Mouse (Mus musculus) hindbrain, embryonic 13.5 days (tissue): Measurements from ENCODE around the gene Lmbrd2. TPM values are rescaled to one million over a fixed set of nuclear protein-coding genes. Genes with fewer than 3 reads are reported as not detected.

Experiments used
- ATAC-seq: fragments of 200-750 bp; cut with Nextera tagmentation; 2 replicates; pipeline ENCODE4 v1.8.0; 2017; ENCODE audit warnings: moderate TSS enrichment; ENCODE audit not compliant: low FRiP score
- H3K27ac ChIP-seq: fragments of 300-500 bp; sonication (generic); 2 replicates; pipeline ENCODE4 v1.5.1; 2015; ENCODE audit warnings: inconsistent platforms, mild to moderate bottlenecking, moderate library complexity
- H3K27me3 ChIP-seq: fragments of 300-500 bp; sonication (generic); 2 replicates; pipeline ENCODE4 v1.6.1; 2015; ENCODE audit warnings: mild to moderate bottlenecking, inconsistent platforms
- H3K36me3 ChIP-seq: fragments of 300-500 bp; sonication (generic); 2 replicates; pipeline ENCODE4 v1.6.1; 2015; ENCODE audit warnings: mild to moderate bottlenecking, inconsistent platforms
- H3K4me1 ChIP-seq: fragments of 300-500 bp; sonication (generic); replicated peaks from 2 replicates; pipeline ENCODE4 v1.6.1; 2015; ENCODE audit warnings: inconsistent platforms
- H3K4me2 ChIP-seq: fragments of 300-500 bp; sonication (generic); 2 replicates; pipeline ENCODE4 v1.6.1; 2015; ENCODE audit warnings: inconsistent platforms, mild to moderate bottlenecking, moderate library complexity
- H3K4me3 ChIP-seq: fragments of 300-500 bp; sonication (generic); 2 replicates; pipeline ENCODE4 v1.5.1; 2015; ENCODE audit warnings: mild to moderate bottlenecking, inconsistent platforms
- H3K9ac ChIP-seq: fragments of 300-500 bp; sonication (generic); 2 replicates; pipeline ENCODE4 v1.6.1; 2015; ENCODE audit warnings: mild to moderate bottlenecking, inconsistent platforms
- H3K9me3 ChIP-seq: fragments of 300-500 bp; sonication (generic); 2 replicates; pipeline ENCODE4 v1.6.1; 2016; ENCODE audit warnings: inconsistent platforms
- WGBS: fragments of 180-500 bp; shearing (Covaris S2); methylation state at CpG from one replicate; pipeline ENCODE4 v1.1.7; 2015; 5-methylcytosine and 5-hydroxymethylcytosine counted together
- polyA plus RNA-seq: library from polyadenylated mRNA; unstranded; fragments of >200 nt; fragmentation: Nextera tagmentation; extraction: Ambion mirVana; gene quantifications from 2 replicates; pipeline ENCODE4 v1.2.1, GENCODE M21; 2015

The Lmbrd2 gene
- polyA plus RNA-seq, 1 experiment from 2014 or later, result 3.8 TPM

DNA sequence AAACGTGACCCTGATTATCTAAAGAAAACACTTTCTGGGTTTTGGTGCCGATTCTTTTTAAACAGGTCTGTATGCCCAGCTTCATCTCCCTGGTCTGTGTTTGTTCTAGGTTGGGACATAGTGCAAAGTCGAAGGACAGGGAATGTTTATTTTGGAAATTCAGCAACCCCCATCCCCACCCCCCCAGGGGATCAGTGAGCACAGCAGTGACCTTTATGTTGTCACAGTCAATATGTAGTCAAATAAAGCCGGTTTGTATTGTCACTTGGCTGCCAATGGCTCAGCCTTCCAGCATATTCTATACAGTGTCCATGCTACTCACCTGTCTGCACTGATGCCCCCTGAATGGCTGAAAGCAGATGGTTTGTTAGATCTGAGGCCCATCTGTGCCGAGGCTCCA lies 25.8 kb upstream of the Lmbrd2 start:
- ATAC-seq, result no peak
- no peak overlapping the region for H3K4me3 ChIP-seq
- no peak overlapping the region for H3K4me2 ChIP-seq
- no peaks in the 10 kb centered on the region for H3K27me3 ChIP-seq
- 80% methylated on average over 5 of the region's 5 CpGs for WGBS
- H3K36me3 ChIP-seq, result peaks cover 70% of the 10 kb centered on the region
- no peaks in the 10 kb centered on the region for H3K9me3 ChIP-seq
- H3K27ac ChIP-seq, result no peak overlapping the region
- no peaks in the 10 kb centered on the region for H3K4me1 ChIP-seq
- H3K9ac ChIP-seq, result no peak overlapping the region

DNA sequence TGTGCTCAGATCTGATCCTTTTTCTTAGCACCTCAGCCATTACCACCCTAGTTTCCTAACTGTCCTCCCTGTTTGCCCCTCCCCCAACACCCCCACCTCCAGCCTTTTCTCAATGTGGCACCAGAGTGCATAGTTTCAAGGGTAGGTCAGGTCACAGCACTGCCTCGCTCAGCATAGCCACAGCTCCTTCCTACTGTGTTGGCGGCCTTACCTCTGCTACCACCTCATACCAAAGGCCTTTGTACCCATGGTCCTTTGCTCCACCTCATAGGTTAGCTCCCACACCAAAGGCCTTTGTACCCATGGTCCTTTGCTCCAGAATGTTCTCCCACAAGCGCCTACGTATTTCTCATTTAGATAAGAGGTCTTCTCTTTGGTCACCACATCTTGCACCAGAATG lies 21.5 kb upstream of the Lmbrd2 start:
- Histone ChIP-seq H3K9ac (no peak overlapping the region), H3K4me2 (no peak overlapping the region), H3K9me3 (no peaks in the 10 kb centered on the region), H3K27me3 (no peaks in the 10 kb centered on the region), H3K4me3 (no peak overlapping the region), H3K27ac (no peak overlapping the region), H3K36me3 (peaks cover 80% of the 10 kb centered on the region), H3K4me1 (no peaks in the 10 kb centered on the region)
- ATAC-seq, result no peak
- 95% methylated on average over 4 of the region's 4 CpGs for WGBS

DNA sequence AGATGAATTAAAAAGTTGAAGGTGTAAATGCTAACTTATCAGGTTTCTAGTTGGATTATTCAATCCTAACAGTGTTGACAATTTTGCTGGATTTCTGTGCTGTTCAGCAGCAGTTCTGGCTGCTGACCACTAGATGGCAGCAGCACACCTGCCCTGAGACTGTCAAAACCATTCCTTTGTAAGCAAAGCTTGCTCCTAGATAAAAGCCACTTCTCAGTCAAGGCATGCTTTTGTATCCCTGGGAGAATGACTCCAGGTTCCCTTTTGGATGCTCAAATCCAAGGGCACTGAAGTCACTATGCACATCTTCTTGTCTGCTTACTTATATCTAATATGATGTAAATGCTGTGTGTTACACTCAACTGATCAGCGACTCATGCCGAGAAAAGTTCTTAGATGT lies 20.3 kb upstream of the Lmbrd2 start:
- H3K36me3 ChIP-seq, result peaks cover 81% of the 10 kb centered on the region
- 0 out of 2 replicates have a peak overlapping the region, but pooled peaks have one; percentile 23 for H3K27ac ChIP-seq
- no peak overlapping the region for H3K4me3 ChIP-seq
- peak; percentile 53; the same call in 1 of the 2 replicates for ATAC-seq
- WGBS, result 94% methylated on average over 2 of the region's 2 CpGs
- no peak overlapping the region for H3K9ac ChIP-seq
- H3K4me1 ChIP-seq, result no peaks in the 10 kb centered on the region
- no peaks in the 10 kb centered on the region for H3K9me3 ChIP-seq
- no peaks in the 10 kb centered on the region for H3K27me3 ChIP-seq
- no peak overlapping the region for H3K4me2 ChIP-seq

DNA sequence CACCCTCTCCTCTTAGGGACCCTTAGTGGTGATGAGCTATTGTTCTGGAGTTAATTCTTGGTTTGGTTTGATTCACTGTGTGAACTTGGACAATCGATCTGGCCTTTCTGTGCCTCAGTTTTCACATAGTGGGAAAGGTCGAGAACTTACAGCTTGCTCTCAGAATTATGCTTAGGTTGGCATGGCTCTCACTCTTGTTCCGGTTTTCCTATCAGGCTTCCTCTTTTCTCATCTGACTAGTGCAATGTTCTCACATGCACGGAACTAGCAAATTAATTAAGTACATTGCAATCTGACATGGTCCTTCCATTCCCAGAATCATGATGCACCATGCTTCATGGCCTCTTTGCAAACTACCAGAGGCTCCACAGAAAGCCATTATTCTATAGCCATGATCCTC lies 17.4 kb upstream of the Lmbrd2 start:
- Histone ChIP-seq H3K36me3 (peaks cover 64% of the 10 kb centered on the region), H3K27me3 (no peaks in the 10 kb centered on the region), H3K4me2 (no peak overlapping the region), H3K27ac (no peak overlapping the region), H3K9me3 (no peaks in the 10 kb centered on the region), H3K9ac (no peak overlapping the region), H3K4me3 (no peak overlapping the region), H3K4me1 (no peaks in the 10 kb centered on the region)
- 93% methylated on average over 4 of the region's 4 CpGs for WGBS
- ATAC-seq, result no peak

DNA sequence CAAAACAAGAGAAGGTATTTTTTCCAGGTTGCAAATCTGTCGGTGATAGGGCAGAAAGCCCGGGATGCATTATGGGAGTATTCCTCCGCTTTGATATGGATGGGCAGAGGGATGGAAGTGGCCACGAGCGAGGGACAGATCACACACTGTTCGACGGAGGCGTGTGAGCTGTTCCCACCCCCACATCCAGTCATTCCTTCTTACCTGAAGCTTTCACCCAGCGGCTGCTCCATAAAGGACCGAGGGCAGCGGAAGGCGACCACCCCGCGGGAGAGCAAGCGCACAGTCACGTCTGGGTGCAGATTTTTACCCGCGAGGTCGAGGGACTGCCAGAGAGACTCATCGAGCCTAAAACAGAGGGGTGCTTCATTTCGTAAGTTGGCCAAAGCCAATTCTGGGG lies 15.5 kb upstream of the Lmbrd2 start:
- Histone ChIP-seq H3K27ac (no peak overlapping the region), H3K36me3 (peaks cover 68% of the 10 kb centered on the region), H3K9ac (no peak overlapping the region), H3K4me3 (no peak overlapping the region), H3K27me3 (no peaks in the 10 kb centered on the region), H3K4me1 (no peaks in the 10 kb centered on the region), H3K9me3 (no peaks in the 10 kb centered on the region), H3K4me2 (no peak overlapping the region)
- no peak for ATAC-seq
- WGBS, result 95% methylated on average over 21 of the region's 21 CpGs

DNA sequence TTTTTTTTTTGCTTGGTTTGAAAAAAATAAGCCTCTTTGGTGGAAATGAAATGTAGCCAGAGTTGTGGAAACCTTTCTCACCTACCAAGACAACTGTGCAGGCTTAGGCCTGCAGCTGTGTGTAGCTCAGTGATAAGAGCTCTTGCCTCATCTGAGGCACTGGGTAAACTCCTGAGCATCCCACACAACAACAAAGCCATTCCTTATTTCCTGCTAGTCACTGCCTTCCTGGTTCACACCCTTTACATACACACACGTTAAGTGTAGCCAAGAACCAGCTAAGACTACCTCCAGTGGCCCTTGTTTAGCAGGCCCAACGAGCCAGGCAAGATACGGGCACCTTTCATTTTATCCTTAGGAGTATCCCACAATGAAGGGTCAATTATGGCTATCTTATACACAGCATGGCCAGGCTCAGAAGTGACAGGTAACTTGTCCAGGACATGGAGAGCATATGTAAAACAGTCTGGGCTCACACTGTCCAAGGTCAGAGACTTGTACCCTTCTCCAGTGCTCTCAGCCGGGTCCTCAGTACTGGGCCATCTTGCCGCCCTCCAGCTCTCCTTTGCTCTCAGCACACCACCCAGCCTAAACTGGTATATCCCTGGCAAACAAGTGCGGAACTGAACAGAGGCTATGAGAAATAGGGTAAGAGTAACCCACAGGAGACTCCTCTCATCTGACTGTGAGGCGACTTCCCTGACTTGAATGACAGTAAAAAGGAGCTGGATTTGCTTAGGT lies 13.1 kb upstream of the Lmbrd2 start:
- Histone ChIP-seq H3K4me3 (no peak overlapping the region), H3K9ac (no peak overlapping the region), H3K27me3 (no peaks in the 10 kb centered on the region), H3K4me2 (no peak overlapping the region), H3K27ac (no peak overlapping the region), H3K9me3 (no peaks in the 10 kb centered on the region), H3K4me1 (no peaks in the 10 kb centered on the region; the same call in 1 of the 2 replicates), H3K36me3 (peaks cover 70% of the 10 kb centered on the region)
- 88% methylated on average over 7 of the region's 7 CpGs for WGBS
- no peak for ATAC-seq

DNA sequence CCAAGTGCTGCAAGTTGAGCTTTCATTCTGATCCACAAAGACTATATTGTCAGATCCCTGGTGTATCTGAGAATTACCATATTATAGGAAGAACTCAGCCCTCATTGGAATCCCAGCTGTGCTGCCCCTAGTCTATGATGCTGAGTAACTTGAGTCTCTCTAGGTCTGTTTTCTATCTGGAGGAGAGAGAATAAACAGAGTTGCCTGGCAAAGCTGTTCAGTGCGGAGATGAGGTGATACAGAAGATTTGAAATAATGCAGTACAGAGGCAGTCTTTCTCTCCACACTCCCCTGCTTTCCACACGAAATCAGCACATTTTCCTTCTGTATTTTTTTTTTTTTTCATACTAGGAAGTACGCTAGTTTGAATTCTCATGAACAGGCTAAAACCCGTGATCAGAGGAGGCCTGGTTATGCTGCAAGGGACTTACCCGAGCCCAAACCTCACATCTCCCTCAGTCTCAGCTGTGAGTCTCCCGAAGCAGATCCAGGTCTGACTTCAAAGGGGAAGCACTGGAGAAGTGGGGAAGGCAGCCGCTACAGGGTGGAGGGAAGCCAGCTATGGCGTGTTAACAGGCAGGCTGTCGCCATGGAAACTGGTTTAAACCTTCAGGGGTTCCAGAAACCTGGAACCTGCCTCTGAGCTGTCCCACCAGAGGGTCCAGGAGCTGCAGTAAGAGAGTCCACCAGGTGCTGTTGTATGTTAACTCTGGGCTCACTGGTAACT lies 9.4 kb upstream of the Lmbrd2 start:
- Histone ChIP-seq H3K9ac (no peak overlapping the region), H3K4me2 (no peak overlapping the region), H3K9me3 (no peaks in the 10 kb centered on the region), H3K4me1 (peaks cover 10% of the 10 kb centered on the region), H3K27ac (no peak overlapping the region), H3K27me3 (no peaks in the 10 kb centered on the region), H3K36me3 (peaks cover 50% of the 10 kb centered on the region), H3K4me3 (no peak overlapping the region)
- no peak for ATAC-seq
- WGBS, result 84% methylated on average over 9 of the region's 9 CpGs

DNA sequence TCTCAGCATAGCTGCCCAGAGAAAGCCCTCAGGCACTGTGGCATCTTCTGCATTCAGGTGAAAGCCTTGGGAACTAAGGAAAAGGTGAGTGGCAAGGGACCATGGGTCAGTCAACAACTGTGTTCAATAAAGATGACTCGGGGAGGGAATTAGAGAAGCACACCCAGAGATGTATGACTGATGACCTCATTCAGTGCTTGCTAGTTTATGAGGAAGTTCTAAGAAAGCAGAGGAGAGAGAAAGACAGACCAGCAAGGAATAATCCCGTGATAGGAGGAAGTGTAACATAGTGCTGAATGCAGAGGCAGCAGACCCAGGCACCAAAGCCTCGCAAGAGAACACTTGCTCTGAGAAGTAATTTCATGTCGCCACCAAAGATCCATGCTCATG lies 8.9 kb upstream of the Lmbrd2 start:
- H3K27me3 ChIP-seq, result no peaks in the 10 kb centered on the region
- no peak for ATAC-seq
- peaks cover 55% of the 10 kb centered on the region for H3K36me3 ChIP-seq
- H3K4me1 ChIP-seq, result peaks cover 10% of the 10 kb centered on the region
- no peak overlapping the region for H3K4me3 ChIP-seq
- 90% methylated on average over 4 of the region's 4 CpGs for WGBS
- no peak overlapping the region for H3K27ac ChIP-seq
- H3K9ac ChIP-seq, result no peak overlapping the region
- H3K4me2 ChIP-seq, result no peak overlapping the region
- H3K9me3 ChIP-seq, result no peaks in the 10 kb centered on the region

DNA sequence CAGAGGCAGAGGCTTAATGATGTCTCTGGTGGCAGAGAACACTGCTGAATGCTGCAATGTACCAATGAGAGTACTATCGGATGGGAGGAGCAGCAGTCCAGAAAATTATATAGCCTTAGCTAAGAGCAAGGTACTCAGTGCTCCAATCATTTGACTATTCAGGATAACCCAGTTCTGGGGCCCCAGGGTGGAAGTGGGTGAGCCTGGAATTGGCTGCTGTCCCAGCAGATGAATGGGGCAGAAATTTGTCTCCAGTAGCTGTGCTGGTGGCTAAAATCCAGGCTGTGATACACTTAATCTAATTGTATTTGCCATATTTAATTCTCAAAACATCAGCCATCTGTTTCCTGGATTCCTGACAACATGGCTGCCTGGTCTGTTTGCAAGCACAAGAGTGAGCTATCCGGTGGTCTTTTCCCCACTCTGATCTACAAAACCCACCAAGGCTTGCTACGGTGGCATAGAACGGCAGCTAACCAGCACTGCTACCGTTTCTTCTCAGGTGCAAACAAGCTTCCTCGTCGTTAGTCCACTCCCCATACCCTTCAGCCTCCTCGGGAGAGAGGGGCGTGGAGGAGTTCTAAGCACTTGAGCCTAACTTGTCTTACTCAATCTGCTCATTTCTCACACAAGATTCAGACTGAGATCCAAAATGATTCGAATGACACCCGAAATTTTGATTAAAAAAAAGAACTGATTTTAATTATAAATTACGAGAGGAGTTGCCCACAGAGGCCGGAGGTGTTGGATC lies 7.5 kb upstream of the Lmbrd2 start:
- H3K36me3 ChIP-seq, result peaks cover 58% of the 10 kb centered on the region
- ATAC-seq, result no peak

DNA sequence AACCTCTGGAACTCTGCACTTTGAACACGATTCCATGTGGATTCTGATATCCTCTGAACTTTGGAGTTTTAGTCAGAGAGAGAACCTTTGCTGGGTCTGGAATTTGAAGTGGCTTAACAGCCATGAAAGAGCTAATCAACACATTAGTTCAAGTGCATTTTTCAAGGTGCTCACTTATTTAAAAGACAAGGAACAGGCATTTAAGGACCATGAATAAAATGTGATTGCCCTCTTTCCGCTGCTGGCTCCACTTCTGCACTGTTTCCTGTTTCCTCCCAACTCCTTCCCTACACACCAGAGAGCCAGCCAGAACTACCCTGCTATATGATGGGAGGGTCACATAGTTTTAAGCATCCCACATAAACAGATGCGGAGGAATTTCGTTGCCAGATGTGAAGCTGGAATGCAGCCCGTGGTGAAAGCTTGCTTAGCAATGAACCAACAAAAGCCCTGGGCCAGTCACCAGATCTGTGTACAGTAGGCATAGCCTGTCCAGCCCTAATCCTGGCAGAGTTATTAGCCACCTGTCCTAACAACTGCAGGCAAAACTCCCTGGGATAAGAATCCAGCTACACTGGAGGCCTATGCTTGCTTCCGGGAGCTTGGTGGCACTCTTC lies 5.4 kb upstream of the Lmbrd2 start:
- no peak for ATAC-seq
- WGBS, result 83% methylated on average over 6 of the region's 6 CpGs
- H3K9me3 ChIP-seq, result no peaks in the 10 kb centered on the region
- no peak overlapping the region for H3K9ac ChIP-seq
- peaks cover 31% of the 10 kb centered on the region for H3K4me1 ChIP-seq
- H3K4me2 ChIP-seq, result no peak overlapping the region
- no peak overlapping the region for H3K27ac ChIP-seq
- H3K36me3 ChIP-seq, result peaks cover 47% of the 10 kb centered on the region
- H3K27me3 ChIP-seq, result no peaks in the 10 kb centered on the region
- no peak overlapping the region for H3K4me3 ChIP-seq

More for the DNA sequence above, 7.5 kb upstream of the Lmbrd2 start:
- peaks cover 14% of the 10 kb centered on the region for H3K4me1 ChIP-seq
- no peak overlapping the region for H3K4me3 ChIP-seq
- H3K9ac ChIP-seq, result no peak overlapping the region
- WGBS, result 88% methylated on average over 13 of the region's 13 CpGs
- no peak overlapping the region for H3K27ac ChIP-seq
- no peak overlapping the region for H3K4me2 ChIP-seq
- no peaks in the 10 kb centered on the region for H3K9me3 ChIP-seq
- H3K27me3 ChIP-seq, result no peaks in the 10 kb centered on the region

DNA sequence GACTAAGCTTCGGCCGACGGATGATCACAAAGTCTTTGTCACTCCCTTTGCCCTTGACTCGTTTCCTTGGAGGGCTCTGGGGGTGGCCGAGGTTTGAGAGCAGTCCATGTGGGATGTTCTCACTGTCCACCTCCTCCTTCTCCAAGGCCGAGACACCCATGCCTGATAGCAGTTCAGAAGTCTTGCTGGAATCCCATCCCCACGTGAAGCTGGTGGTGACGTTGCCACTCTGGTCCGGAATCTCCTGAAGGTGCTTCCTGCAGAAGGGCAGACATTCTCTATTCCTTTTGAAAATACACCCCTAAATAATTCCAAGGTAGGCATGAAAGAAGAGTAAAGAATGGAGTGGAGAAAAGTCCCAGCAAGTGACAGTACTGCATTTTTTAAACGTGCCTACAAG lies 903 bp upstream of the Lmbrd2 start:
- Histone ChIP-seq H3K9ac (peak overlapping the region; percentile 89), H3K4me2 (peak overlapping the region; percentile 68), H3K36me3 (peaks cover 32% of the 10 kb centered on the region), H3K4me1 (peaks cover 39% of the 10 kb centered on the region), H3K27ac (no peak overlapping the region), H3K27me3 (no peaks in the 10 kb centered on the region), H3K4me3 (peak overlapping the region; percentile 85), H3K9me3 (no peaks in the 10 kb centered on the region)
- WGBS, result 29% methylated on average over 10 of the region's 10 CpGs
- ATAC-seq, result no peak

DNA sequence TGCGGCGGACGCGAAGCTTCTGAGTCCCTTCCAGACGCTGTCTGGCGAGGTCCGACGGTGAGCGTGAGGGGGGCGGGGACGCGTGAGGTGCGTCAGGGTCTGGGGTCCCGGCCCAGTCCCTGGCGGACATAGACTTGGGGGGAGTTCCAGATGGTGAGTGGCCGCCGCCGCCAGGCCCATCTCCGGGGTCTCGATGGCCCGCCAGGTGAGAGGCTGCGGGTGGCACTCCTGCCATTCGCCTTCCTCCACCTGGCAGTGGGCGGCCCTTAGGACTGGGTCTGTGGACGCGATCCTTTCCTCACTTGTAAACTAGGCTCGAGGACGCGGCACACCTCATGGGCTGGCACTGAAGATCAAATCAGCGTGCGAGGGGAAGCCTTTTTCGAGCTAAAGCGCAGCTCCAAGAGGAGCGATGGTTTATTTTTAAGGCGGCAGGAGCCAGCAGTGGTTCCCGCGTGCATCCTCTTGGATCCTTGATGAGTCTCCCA lies 378 bp downstream of the Lmbrd2 start:
- peaks cover 25% of the 10 kb centered on the region for H3K36me3 ChIP-seq
- no peaks in the 10 kb centered on the region for H3K27me3 ChIP-seq
- H3K9me3 ChIP-seq, result no peaks in the 10 kb centered on the region
- under 1% methylated on average over 37 of the region's 37 CpGs for WGBS
- peak overlapping the region; percentile 85 for H3K4me3 ChIP-seq
- peaks cover 34% of the 10 kb centered on the region for H3K4me1 ChIP-seq
- H3K9ac ChIP-seq, result peak overlapping the region; percentile 89
- H3K27ac ChIP-seq, result peak overlapping the region; percentile 91
- H3K4me2 ChIP-seq, result peak overlapping the region; percentile 83
- peak; percentile 94 for ATAC-seq
